Mouse (Mus musculus) MEL (cell line): ENCODE measurements around the gene Krt80. TPM values are rescaled to one million over a fixed set of nuclear protein-coding genes. Genes with fewer than 3 reads are reported as not detected.

ENCODE experiments used
- DNase-seq: peaks from one replicate; pipeline ENCODE4 v3.0.0; 2011; ENCODE audit warnings: low read depth, low spot score
- H3K27ac ChIP-seq: 2 replicates; pipeline ENCODE4 v1.5.1; 2012; ENCODE audit warnings: low read depth, mild to moderate bottlenecking, control low read depth, low read length, moderate library complexity; ENCODE audit not compliant: control insufficient read depth
- H3K27me3 ChIP-seq, 2 experiments: fragments of 150-350 bp in 1 of 2; sonication (generic) in 1 of 2; 2 replicates each; pipeline ENCODE4 v1.6.1; 2012; ENCODE audit warnings: low read length in 2 of 2, mild to moderate bottlenecking in 2 of 2, improper control_type of control experiment in 1 of 2, moderate library complexity in 1 of 2; ENCODE audit not compliant: insufficient read depth in 2 of 2, control insufficient read depth in 1 of 2
- H3K36me3 ChIP-seq, 2 experiments: 2 replicates each; pipeline ENCODE4 v1.6.1; 2012 to 2014; ENCODE audit warnings: low read length in 2 of 2, improper control_type of control experiment in 1 of 2, inconsistent platforms in 1 of 2, mild to moderate bottlenecking in 1 of 2; ENCODE audit not compliant: insufficient read depth in 2 of 2, control insufficient read depth in 1 of 2
- H3K4me1 ChIP-seq, 2 experiments: fragments of 150-350 bp in 1 of 2; sonication (generic) in 1 of 2; 2 replicates each; pipeline ENCODE4 v1.6.1; 2012; ENCODE audit warnings: low read length in 2 of 2, improper control_type of control experiment in 1 of 2, mild to moderate bottlenecking in 1 of 2; ENCODE audit not compliant: insufficient read depth in 2 of 2, control insufficient read depth in 1 of 2
- H3K4me3 ChIP-seq, 2 experiments: fragments of 150-350 bp in 1 of 2; sonication (generic) in 1 of 2; 2 replicates each; pipeline ENCODE4 v1.5.1; 2012; ENCODE audit warnings: low read depth in 2 of 2, low read length in 2 of 2, mild to moderate bottlenecking in 2 of 2, moderate library complexity in 2 of 2, control low read depth in 1 of 2, improper control_type of control experiment in 1 of 2; ENCODE audit not compliant: control insufficient read depth in 1 of 2, insufficient read depth in 1 of 2
- H3K79me2 ChIP-seq: 2 replicates; pipeline ENCODE4 v1.6.1; 2012; ENCODE audit warnings: mild to moderate bottlenecking, low read length, moderate library complexity; ENCODE audit not compliant: control insufficient read depth, poor library complexity, insufficient read depth
- H3K9ac ChIP-seq: 2 replicates; pipeline ENCODE4 v1.6.1; 2012; ENCODE audit warnings: low read depth, mild to moderate bottlenecking, control low read depth, low read length, moderate library complexity; ENCODE audit not compliant: control insufficient read depth, poor library complexity, severe bottlenecking
- H3K9me3 ChIP-seq: fragments of 150-350 bp; sonication (generic); replicated peaks from 2 replicates; pipeline ENCODE4 v1.6.1; 2012; ENCODE audit warnings: mild to moderate bottlenecking, low read length, improper control_type of control experiment, moderate library complexity; ENCODE audit not compliant: insufficient read depth
- BHLHE40 ChIP-seq: IDR thresholded peaks from 2 replicates; pipeline ENCODE4 v1.6.1; 2012; ENCODE audit warnings: low read depth, mild to moderate bottlenecking, inconsistent platforms, low read length, improper control_type of control experiment, borderline replicate concordance
- CHD1 ChIP-seq: IDR thresholded peaks from 2 replicates; pipeline ENCODE4 v1.6.1; 2012; ENCODE audit warnings: low read depth, mild to moderate bottlenecking, inconsistent platforms, low read length, improper control_type of control experiment
- CHD2 ChIP-seq: IDR thresholded peaks from 2 replicates; pipeline ENCODE4 v1.6.1; 2011; ENCODE audit warnings: low read length, improper control_type of control experiment
- CTCF ChIP-seq, 3 experiments: IDR thresholded peaks in 2 of 3; conservative IDR thresholded peaks in 1 of 3; 2 replicates each; pipeline ENCODE4 v1.5.1; 2011 to 2012; ENCODE audit warnings: low read length in 3 of 3, low read depth in 2 of 3, mild to moderate bottlenecking in 2 of 3, improper control_type of control experiment in 1 of 3, inconsistent platforms in 1 of 3, mixed read lengths in 1 of 3, moderate library complexity in 1 of 3; ENCODE audit not compliant: control insufficient read depth in 1 of 3, insufficient read depth in 1 of 3, poor library complexity in 1 of 3, severe bottlenecking in 1 of 3
- E2F4 ChIP-seq: IDR thresholded peaks from 2 replicates; pipeline ENCODE4 v1.6.1; 2011; ENCODE audit warnings: low read depth, low read length, improper control_type of control experiment, borderline replicate concordance
- EP300 ChIP-seq, 2 experiments: IDR thresholded peaks; 2 replicates each; pipeline ENCODE4 v1.6.1; 2011; ENCODE audit warnings: improper control_type of control experiment in 2 of 2, low read length in 2 of 2, low read depth in 1 of 2, mild to moderate bottlenecking in 1 of 2
- ETS1 ChIP-seq: IDR thresholded peaks from 2 replicates; pipeline ENCODE4 v1.6.1; 2012; ENCODE audit warnings: low read depth, mild to moderate bottlenecking, inconsistent platforms, low read length, improper control_type of control experiment, moderate library complexity
- HCFC1 ChIP-seq: IDR thresholded peaks from 2 replicates; pipeline ENCODE4 v1.6.1; 2012; ENCODE audit warnings: low read depth, mild to moderate bottlenecking, inconsistent platforms, low read length, improper control_type of control experiment, moderate library complexity
- MAX ChIP-seq: IDR thresholded peaks from 2 replicates; pipeline ENCODE4 v1.6.1; 2011; ENCODE audit warnings: low read length, improper control_type of control experiment
- MAZ ChIP-seq: IDR thresholded peaks from 2 replicates; pipeline ENCODE4 v1.6.1; 2012; ENCODE audit warnings: low read depth, mild to moderate bottlenecking, inconsistent platforms, low read length, improper control_type of control experiment
- MEF2A ChIP-seq: IDR thresholded peaks from 2 replicates; pipeline ENCODE4 v1.6.1; 2014; ENCODE audit warnings: low read depth, mild to moderate bottlenecking, inconsistent platforms, low read length, improper control_type of control experiment; ENCODE audit not compliant: poor library complexity, insufficient replicate concordance, severe bottlenecking; ENCODE audit errors: extremely low read depth
- MXI1 ChIP-seq: IDR thresholded peaks from 2 replicates; pipeline ENCODE4 v1.6.1; 2011; ENCODE audit warnings: mild to moderate bottlenecking, low read depth, low read length, improper control_type of control experiment
- MYB ChIP-seq: IDR thresholded peaks from 2 replicates; pipeline ENCODE4 v1.6.1; 2011; ENCODE audit warnings: mild to moderate bottlenecking, low read depth, low read length, improper control_type of control experiment
- MYC ChIP-seq: IDR thresholded peaks from 2 replicates; pipeline ENCODE4 v1.6.1; 2011; ENCODE audit warnings: low read depth, mild to moderate bottlenecking, low read length, improper control_type of control experiment, moderate library complexity
- NELFE ChIP-seq: IDR thresholded peaks from 2 replicates; pipeline ENCODE4 v1.6.1; 2011; ENCODE audit warnings: low read depth, low read length, improper control_type of control experiment
- POLR2A ChIP-seq, 2 experiments: IDR thresholded peaks; 2 replicates each; pipeline ENCODE4 v1.6.1; 2011 to 2012; ENCODE audit warnings: low read length in 2 of 2, mild to moderate bottlenecking in 2 of 2, control low read depth in 1 of 2, improper control_type of control experiment in 1 of 2, low read depth in 1 of 2, moderate library complexity in 1 of 2; ENCODE audit not compliant: control insufficient read depth in 1 of 2, insufficient read depth in 1 of 2, poor library complexity in 1 of 2
- POLR2AphosphoS2 ChIP-seq: IDR thresholded peaks from 2 replicates; pipeline ENCODE4 v1.6.1; 2011; ENCODE audit warnings: low read length, improper control_type of control experiment
- POLR2AphosphoS5 ChIP-seq: IDR thresholded peaks from 2 replicates; pipeline ENCODE4 v1.6.1; 2012; ENCODE audit warnings: low read depth, borderline replicate concordance, mild to moderate bottlenecking, inconsistent platforms, low read length, moderate library complexity, mixed read lengths
- SIN3A ChIP-seq: IDR thresholded peaks from 2 replicates; pipeline ENCODE4 v1.6.1; 2012; ENCODE audit warnings: low read length, improper control_type of control experiment, inconsistent platforms
- SMC3 ChIP-seq: IDR thresholded peaks from 2 replicates; pipeline ENCODE4 v1.6.1; 2011; ENCODE audit warnings: low read depth, low read length, improper control_type of control experiment
- TAL1 ChIP-seq: IDR thresholded peaks from 2 replicates; pipeline ENCODE4 v1.6.1; 2012; ENCODE audit warnings: mild to moderate bottlenecking, inconsistent platforms, low read length, moderate library complexity, mixed read lengths
- ZC3H11A ChIP-seq: IDR thresholded peaks from 2 replicates; pipeline ENCODE4 v1.6.1; 2012; ENCODE audit warnings: low read depth, mild to moderate bottlenecking, inconsistent platforms, low read length, improper control_type of control experiment
- ZMIZ1 ChIP-seq: IDR thresholded peaks from 2 replicates; pipeline ENCODE4 v1.6.1; 2012; ENCODE audit warnings: low read depth, mild to moderate bottlenecking, inconsistent platforms, low read length, improper control_type of control experiment, moderate library complexity
- polyA plus RNA-seq, 2 experiments: library from polyadenylated mRNA; stranded (reverse) in 1 of 2; unstranded in 1 of 2; fragments of >175 nt in 1 of 2; fragments of >200 nt in 1 of 2; gene quantifications; 2 replicates each; pipeline versions ENCODE4 v1.2.1 to v1.2.4; 2012; ENCODE audit warnings: low replicate concordance in 2 of 2, low read depth in 1 of 2; ENCODE audit not compliant: insufficient read length in 2 of 2, insufficient read depth in 1 of 2, missing spikeins in 1 of 2
- total RNA-seq: library from RNA; depleted of rRNA; stranded (reverse); fragments of 300-350 nt; gene quantifications from 2 replicates; pipeline ENCODE4 v1.2.3, GENCODE M21; 2012

The Krt80 gene
- total and polyA plus RNA-seq, 3 experiments, result not detected

DNA sequence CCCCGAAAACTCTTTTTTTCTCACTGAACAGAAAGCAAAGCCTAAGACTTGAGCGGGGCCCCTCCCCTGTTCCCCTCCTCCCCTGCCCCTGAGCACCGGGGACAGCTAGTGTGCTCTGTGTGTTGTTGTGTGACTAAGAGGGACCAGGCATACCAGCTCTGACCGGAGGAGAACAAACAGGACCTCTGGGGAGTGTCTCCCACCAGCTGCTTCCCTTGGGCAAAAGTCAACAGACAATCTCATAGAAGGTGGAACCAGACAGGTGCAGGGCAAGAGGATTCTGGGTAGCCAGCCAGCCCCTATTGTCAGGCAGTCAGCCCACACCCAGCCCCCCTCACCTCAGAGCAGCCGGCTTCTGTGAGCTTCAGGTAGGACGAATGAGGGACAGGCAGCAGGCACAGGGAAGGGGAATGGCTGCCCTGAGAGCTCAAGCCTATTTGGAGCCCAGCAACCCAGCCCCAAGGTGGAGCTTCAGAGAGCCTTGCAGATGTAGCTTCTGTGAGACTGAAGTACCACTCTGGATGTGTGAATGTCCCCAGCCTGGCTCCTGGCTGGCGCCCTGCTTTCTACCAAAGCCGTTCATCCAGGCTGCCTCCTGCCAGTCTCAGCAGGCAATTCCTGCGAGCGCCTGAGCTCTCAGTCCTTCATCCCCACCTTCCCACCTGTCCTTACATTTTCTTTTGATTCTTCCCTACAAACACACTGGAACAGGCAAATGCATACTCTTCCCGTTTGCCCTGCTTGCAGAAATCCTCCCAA, 45.0 kb upstream of the Krt80 start:
- Histone ChIP-seq H3K9ac (no peak overlapping the region), H3K4me1 (no peaks in the 10 kb centered on the region), H3K36me3 (no peaks in the 10 kb centered on the region), H3K9me3 (no peaks in the 10 kb centered on the region), H3K27ac (no peak overlapping the region), H3K4me3 (no peak overlapping the region), H3K27me3 (no peaks in the 10 kb centered on the region), H3K79me2 (no peaks in the 10 kb centered on the region)
- TF ChIP-seq POLR2AphosphoS2, result no peak
- no peak for TF ChIP-seq MYC
- no peak for TF ChIP-seq MAZ
- TF ChIP-seq EP300 (IDR thresholded peaks at IDR 0.05; ENCODE audit: low read depth in 1 of 2, low read length in 2 of 2), result no peak
- no peak for TF ChIP-seq CTCF (IDR thresholded peaks at IDR 0.05 in 2 of 3, conservative IDR thresholded peaks at IDR 0.05 in 1 of 3; ENCODE audit: control insufficient read depth in 1 of 3, insufficient read depth in 1 of 3, low read depth in 2 of 3, low read length in 3 of 3, poor library complexity in 1 of 3, severe bottlenecking in 1 of 3)
- no peak for TF ChIP-seq HCFC1
- TF ChIP-seq MEF2A, result no peak
- TF ChIP-seq E2F4, result no peak
- TF ChIP-seq CHD1, result no peak
- no peak for DNase-seq

DNA sequence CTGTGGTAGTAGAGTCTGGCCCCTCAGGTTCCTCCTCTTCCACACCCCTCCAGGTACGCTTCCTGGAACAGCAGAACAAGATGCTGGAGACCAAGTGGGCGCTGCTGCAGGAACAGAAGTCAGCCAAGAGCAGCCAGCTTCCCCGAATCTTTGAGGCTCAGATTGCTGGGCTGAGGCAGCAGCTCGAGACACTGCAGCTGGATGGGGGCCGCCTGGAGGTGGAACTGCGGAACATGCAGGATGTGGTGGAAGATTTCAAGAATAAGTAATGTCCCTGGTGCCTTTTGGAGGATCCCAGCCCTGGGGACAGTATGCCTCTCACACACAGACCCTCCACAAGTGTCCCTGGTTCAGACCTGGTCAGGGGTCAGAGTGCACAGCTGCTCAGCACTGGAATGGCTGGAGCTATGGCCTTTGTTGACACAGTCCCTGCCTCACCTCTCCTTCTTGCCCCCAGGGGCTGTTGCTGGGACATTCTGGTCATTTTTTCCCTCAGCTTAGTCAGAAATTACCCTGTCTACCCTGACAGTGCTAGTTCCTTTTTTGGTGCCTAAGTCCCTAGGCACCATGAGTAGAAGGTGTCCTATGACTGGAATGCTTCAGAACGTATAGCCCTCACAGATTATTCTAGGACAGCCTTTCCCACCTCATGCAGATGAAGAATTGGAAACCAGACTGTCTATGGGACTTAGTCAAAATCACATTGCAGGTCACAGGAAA, 44.1 kb upstream of the Krt80 start:
- no peaks in the 10 kb centered on the region for H3K4me1 ChIP-seq
- H3K9ac ChIP-seq, result no peak overlapping the region
- no peak overlapping the region for H3K4me3 ChIP-seq
- H3K27ac ChIP-seq, result no peak overlapping the region
- TF ChIP-seq CHD2 (no peak), ZC3H11A (no peak), ETS1 (no peak), MAX (no peak), TAL1 (no peak), POLR2AphosphoS5 (no peak), SIN3A (no peak), MAZ (no peak), POLR2A (IDR thresholded peaks at IDR 0.05; ENCODE audit: control insufficient read depth in 1 of 2, insufficient read depth in 1 of 2, low read depth in 1 of 2, low read length in 2 of 2, poor library complexity in 1 of 2) (no peak), SMC3 (no peak), CTCF (IDR thresholded peaks at IDR 0.05 in 2 of 3, conservative IDR thresholded peaks at IDR 0.05 in 1 of 3; ENCODE audit: control insufficient read depth in 1 of 3, insufficient read depth in 1 of 3, low read depth in 2 of 3, low read length in 3 of 3, poor library complexity in 1 of 3, severe bottlenecking in 1 of 3) (no peak), BHLHE40 (no peak), ZMIZ1 (no peak), NELFE (no peak), MYB (no peak), MXI1 (no peak)
- H3K79me2 ChIP-seq, result no peaks in the 10 kb centered on the region
- H3K27me3 ChIP-seq, result no peaks in the 10 kb centered on the region
- no peak for DNase-seq
- no peaks in the 10 kb centered on the region for H3K9me3 ChIP-seq
- no peaks in the 10 kb centered on the region for H3K36me3 ChIP-seq
